Mouse (Mus musculus): Measurements from ENCODE around the gene D430042O09Rik. TPM values are rescaled to one million over a fixed set of nuclear protein-coding genes. Genes with fewer than 3 reads are reported as not detected.

Gene D430042O09Rik
- polyA plus RNA-seq, 1 experiment from 2014 or later: 8.7 TPM

- Histone ChIP-seq H3K4me3 (ENCODE audit: low read depth, low read length) (no peak overlapping the region), H3K9ac (ENCODE audit: low read depth, low read length) (no peak overlapping the region), H3K27me3 (ENCODE audit: control insufficient read depth, insufficient read depth, low read length) (no peaks in the 10 kb centered on the region), H3K36me3 (ENCODE audit: control insufficient read depth, insufficient read depth, low read length) (no peaks in the 10 kb centered on the region), H3K27ac (ENCODE audit: low read depth, low read length) (no peak overlapping the region), H3K4me1 (ENCODE audit: control insufficient read depth, insufficient read depth, low read length) (peaks cover 32% of the 10 kb centered on the region), H3K4me2 (no peak overlapping the region), H3K9me3 (replicated peaks; ENCODE audit: control insufficient read depth, low read length) (no peaks in the 10 kb centered on the region)
- ATAC-seq (replicated peaks; ENCODE audit: insufficient number of reproducible peaks, low FRiP score, low TSS enrichment): no peak
- WGBS (ENCODE audit: insufficient replicate concordance): 41% methylated on average over 3 of the region's 3 CpGs
Measured at GRCm38 (mm10) chr7:125859564-125859963, 151.9 kb downstream of the D430042O09Rik start.

GRCm38 (mm10) chr7:125860421-125860820, 152.7 kb downstream of the D430042O09Rik start:
- no peak for ATAC-seq (replicated peaks; ENCODE audit: insufficient number of reproducible peaks, low FRiP score, low TSS enrichment)

GRCm38 (mm10) chr7:125864026-125864425, 156.3 kb downstream of the D430042O09Rik start:
- no peaks in the 10 kb centered on the region for H3K27me3 ChIP-seq (ENCODE audit: control insufficient read depth, insufficient read depth, low read length)
- H3K27ac ChIP-seq (ENCODE audit: low read depth, low read length): no peak overlapping the region
- H3K4me1 ChIP-seq (ENCODE audit: control insufficient read depth, insufficient read depth, low read length): peaks cover 30% of the 10 kb centered on the region
- no peak overlapping the region for H3K4me3 ChIP-seq (ENCODE audit: low read depth, low read length)
- H3K9me3 ChIP-seq (replicated peaks; ENCODE audit: control insufficient read depth, low read length): no peaks in the 10 kb centered on the region
- ATAC-seq (replicated peaks; ENCODE audit: insufficient number of reproducible peaks, low FRiP score, low TSS enrichment): no peak
- no peak overlapping the region for H3K4me2 ChIP-seq
- peaks cover 3% of the 10 kb centered on the region; the same call in 1 of the 2 replicates for H3K36me3 ChIP-seq (ENCODE audit: control insufficient read depth, insufficient read depth, low read length)
- no peak overlapping the region for H3K9ac ChIP-seq (ENCODE audit: low read depth, low read length)
- WGBS (ENCODE audit: insufficient replicate concordance): 51% methylated on average over 1 of the region's 1 CpGs

More at GRCm38 (mm10) chr7:125860421-125860820, 152.7 kb downstream of the D430042O09Rik start:
- peak overlapping the region; percentile 63 for H3K27ac ChIP-seq (ENCODE audit: low read depth, low read length)
- H3K36me3 ChIP-seq (ENCODE audit: control insufficient read depth, insufficient read depth, low read length): no peaks in the 10 kb centered on the region
- peaks cover 28% of the 10 kb centered on the region for H3K4me1 ChIP-seq (ENCODE audit: control insufficient read depth, insufficient read depth, low read length)
- 77% methylated on average over 9 of the region's 9 CpGs for WGBS (ENCODE audit: insufficient replicate concordance)
- H3K9me3 ChIP-seq (replicated peaks; ENCODE audit: control insufficient read depth, low read length): no peaks in the 10 kb centered on the region
- no peaks in the 10 kb centered on the region for H3K27me3 ChIP-seq (ENCODE audit: control insufficient read depth, insufficient read depth, low read length)
- no peak overlapping the region for H3K4me2 ChIP-seq
- no peak overlapping the region for H3K9ac ChIP-seq (ENCODE audit: low read depth, low read length)
- no peak overlapping the region for H3K4me3 ChIP-seq (ENCODE audit: low read depth, low read length)

- Histone ChIP-seq H3K9me3 (replicated peaks; ENCODE audit: control insufficient read depth, low read length) (no peaks in the 10 kb centered on the region), H3K9ac (ENCODE audit: low read depth, low read length) (no peak overlapping the region), H3K4me1 (ENCODE audit: control insufficient read depth, insufficient read depth, low read length) (peaks cover 20% of the 10 kb centered on the region), H3K4me3 (ENCODE audit: low read depth, low read length) (no peak overlapping the region), H3K27ac (ENCODE audit: low read depth, low read length) (no peak overlapping the region), H3K36me3 (ENCODE audit: control insufficient read depth, insufficient read depth, low read length) (peaks cover 3% of the 10 kb centered on the region; the same call in 1 of the 2 replicates), H3K27me3 (ENCODE audit: control insufficient read depth, insufficient read depth, low read length) (no peaks in the 10 kb centered on the region), H3K4me2 (no peak overlapping the region)
- no peak for ATAC-seq (replicated peaks; ENCODE audit: insufficient number of reproducible peaks, low FRiP score, low TSS enrichment)
- WGBS (ENCODE audit: insufficient replicate concordance): 61% methylated on average over 11 of the region's 11 CpGs
Measured at GRCm38 (mm10) chr7:125865234-125865633, 157.5 kb downstream of the D430042O09Rik start.

GRCm38 (mm10) chr7:125868570-125868969, 160.9 kb downstream of the D430042O09Rik start:
- 88% methylated on average over 3 of the region's 3 CpGs for WGBS (ENCODE audit: insufficient replicate concordance)
- Histone ChIP-seq H3K9ac (ENCODE audit: low read depth, low read length) (no peak overlapping the region), H3K4me1 (ENCODE audit: control insufficient read depth, insufficient read depth, low read length) (peaks cover 20% of the 10 kb centered on the region), H3K4me3 (ENCODE audit: low read depth, low read length) (no peak overlapping the region), H3K27ac (ENCODE audit: low read depth, low read length) (no peak overlapping the region), H3K36me3 (ENCODE audit: control insufficient read depth, insufficient read depth, low read length) (peaks cover 3% of the 10 kb centered on the region; the same call in 1 of the 2 replicates), H3K4me2 (no peak overlapping the region), H3K27me3 (ENCODE audit: control insufficient read depth, insufficient read depth, low read length) (no peaks in the 10 kb centered on the region), H3K9me3 (replicated peaks; ENCODE audit: control insufficient read depth, low read length) (no peaks in the 10 kb centered on the region)
- no peak for ATAC-seq (replicated peaks; ENCODE audit: insufficient number of reproducible peaks, low FRiP score, low TSS enrichment)

GRCm38 (mm10) chr7:125871404-125872201, 163.9 kb downstream of the D430042O09Rik start:
- no peak overlapping the region for H3K4me3 ChIP-seq (ENCODE audit: low read depth, low read length)
- H3K27me3 ChIP-seq (ENCODE audit: control insufficient read depth, insufficient read depth, low read length): no peaks in the 10 kb centered on the region
- peaks cover 21% of the 10 kb centered on the region for H3K4me1 ChIP-seq (ENCODE audit: control insufficient read depth, insufficient read depth, low read length)
- H3K36me3 ChIP-seq (ENCODE audit: control insufficient read depth, insufficient read depth, low read length): peaks cover 3% of the 10 kb centered on the region; the same call in 1 of the 2 replicates
- 30% methylated on average over 12 of the region's 12 CpGs for whole genome bisulfite sequencing (ENCODE audit: insufficient replicate concordance)
- no peak overlapping the region for H3K4me2 ChIP-seq
- no peak for ATAC-seq (replicated peaks; ENCODE audit: insufficient number of reproducible peaks, low FRiP score, low TSS enrichment)
- peak overlapping the region; percentile 49; the same call in 1 of the 2 replicates for H3K9ac ChIP-seq (ENCODE audit: low read depth, low read length)
- H3K27ac ChIP-seq (ENCODE audit: low read depth, low read length): peak overlapping the region; percentile 54; the same call in 1 of the 2 replicates
- H3K9me3 ChIP-seq (replicated peaks; ENCODE audit: control insufficient read depth, low read length): no peaks in the 10 kb centered on the region

- Histone ChIP-seq H3K36me3 (ENCODE audit: control insufficient read depth, insufficient read depth, low read length) (peaks cover 3% of the 10 kb centered on the region; the same call in 1 of the 2 replicates), H3K27me3 (ENCODE audit: control insufficient read depth, insufficient read depth, low read length) (no peaks in the 10 kb centered on the region), H3K4me2 (no peak overlapping the region), H3K4me1 (ENCODE audit: control insufficient read depth, insufficient read depth, low read length) (peaks cover 21% of the 10 kb centered on the region), H3K4me3 (ENCODE audit: low read depth, low read length) (no peak overlapping the region), H3K27ac (ENCODE audit: low read depth, low read length) (no peak overlapping the region), H3K9ac (ENCODE audit: low read depth, low read length) (no peak overlapping the region), H3K9me3 (replicated peaks; ENCODE audit: control insufficient read depth, low read length) (no peaks in the 10 kb centered on the region)
- ATAC-seq (replicated peaks; ENCODE audit: insufficient number of reproducible peaks, low FRiP score, low TSS enrichment): no peak
- 66% methylated on average over 6 of the region's 6 CpGs for WGBS (ENCODE audit: insufficient replicate concordance)
Measured at GRCm38 (mm10) chr7:125872202-125872580, 164.5 kb downstream of the D430042O09Rik start.

GRCm38 (mm10) chr7:125872874-125873273, 165.2 kb downstream of the D430042O09Rik start:
- Histone ChIP-seq H3K4me3 (ENCODE audit: low read depth, low read length) (no peak overlapping the region), H3K4me1 (ENCODE audit: control insufficient read depth, insufficient read depth, low read length) (peaks cover 22% of the 10 kb centered on the region), H3K36me3 (ENCODE audit: control insufficient read depth, insufficient read depth, low read length) (peaks cover 3% of the 10 kb centered on the region; the same call in 1 of the 2 replicates), H3K27ac (ENCODE audit: low read depth, low read length) (no peak overlapping the region), H3K9me3 (replicated peaks; ENCODE audit: control insufficient read depth, low read length) (no peaks in the 10 kb centered on the region), H3K4me2 (no peak overlapping the region), H3K9ac (ENCODE audit: low read depth, low read length) (no peak overlapping the region), H3K27me3 (ENCODE audit: control insufficient read depth, insufficient read depth, low read length) (no peaks in the 10 kb centered on the region)
- no peak for ATAC-seq (replicated peaks; ENCODE audit: insufficient number of reproducible peaks, low FRiP score, low TSS enrichment)
- WGBS (ENCODE audit: insufficient replicate concordance): 64% methylated on average over 3 of the region's 3 CpGs

Data from heart, embryonic 11.5 days (tissue).